Mouse (Mus musculus) heart, embryonic 11.5 days (tissue): ENCODE measurements around the gene 0610037L13Rik. TPM values are rescaled to one million over a fixed set of nuclear protein-coding genes. Genes with fewer than 3 reads are reported as not detected.

ENCODE experiments used
- ATAC-seq: fragments of 200-750 bp; cut with Nextera tagmentation; replicated peaks from 2 replicates; pipeline ENCODE4 v1.8.0; 2017; ENCODE audit warnings: moderate library complexity; ENCODE audit not compliant: insufficient number of reproducible peaks, low FRiP score, low TSS enrichment
- H3K27ac ChIP-seq: fragments of 300-500 bp; sonication (generic); 2 replicates; pipeline ENCODE4 v1.5.1; 2014; ENCODE audit warnings: mild to moderate bottlenecking, low read depth, low read length
- H3K27me3 ChIP-seq: fragments of 300-500 bp; sonication (generic); 2 replicates; pipeline ENCODE4 v1.6.1; 2014; ENCODE audit warnings: mild to moderate bottlenecking, low read length, mixed read lengths; ENCODE audit not compliant: control insufficient read depth, insufficient read depth
- H3K36me3 ChIP-seq: fragments of 300-500 bp; sonication (generic); 2 replicates; pipeline ENCODE4 v1.6.1; 2014; ENCODE audit warnings: mild to moderate bottlenecking, low read length, moderate library complexity, mixed read lengths; ENCODE audit not compliant: control insufficient read depth, insufficient read depth
- H3K4me1 ChIP-seq: fragments of 300-500 bp; sonication (generic); 2 replicates; pipeline ENCODE4 v1.6.1; 2014; ENCODE audit warnings: low read length; ENCODE audit not compliant: control insufficient read depth, insufficient read depth
- H3K4me2 ChIP-seq: fragments of 300-500 bp; sonication (generic); 2 replicates; pipeline ENCODE4 v1.6.1; 2014; ENCODE audit warnings: mild to moderate bottlenecking, moderate library complexity
- H3K4me3 ChIP-seq: fragments of 300-500 bp; sonication (generic); 2 replicates; pipeline ENCODE4 v1.5.1; 2014; ENCODE audit warnings: low read depth, low read length
- H3K9ac ChIP-seq: fragments of 300-500 bp; sonication (generic); 2 replicates; pipeline ENCODE4 v1.6.1; 2014; ENCODE audit warnings: mild to moderate bottlenecking, low read depth, low read length, moderate library complexity
- H3K9me3 ChIP-seq: fragments of 300-500 bp; sonication (generic); replicated peaks from 2 replicates; pipeline ENCODE4 v1.6.1; 2016; ENCODE audit warnings: low read length; ENCODE audit not compliant: control insufficient read depth
- WGBS: fragments of 180-500 bp; shearing (Covaris S2); extraction: QIAGEN DNeasy Blood & Tissue Kit; methylation state at CpG from one replicate; pipeline ENCODE4 v1.1.7; 2014; ENCODE audit not compliant: insufficient replicate concordance; 5-methylcytosine and 5-hydroxymethylcytosine counted together
- polyA plus RNA-seq: library from polyadenylated mRNA; unstranded; fragments of >200 nt; fragmentation: Nextera tagmentation; extraction: Ambion mirVana; gene quantifications from 2 replicates; pipeline ENCODE4 v1.2.1, GENCODE M21; 2014

0610037L13Rik gene
- polyA plus RNA-seq, 1 experiment from 2014 or later: 106 TPM

DNA sequence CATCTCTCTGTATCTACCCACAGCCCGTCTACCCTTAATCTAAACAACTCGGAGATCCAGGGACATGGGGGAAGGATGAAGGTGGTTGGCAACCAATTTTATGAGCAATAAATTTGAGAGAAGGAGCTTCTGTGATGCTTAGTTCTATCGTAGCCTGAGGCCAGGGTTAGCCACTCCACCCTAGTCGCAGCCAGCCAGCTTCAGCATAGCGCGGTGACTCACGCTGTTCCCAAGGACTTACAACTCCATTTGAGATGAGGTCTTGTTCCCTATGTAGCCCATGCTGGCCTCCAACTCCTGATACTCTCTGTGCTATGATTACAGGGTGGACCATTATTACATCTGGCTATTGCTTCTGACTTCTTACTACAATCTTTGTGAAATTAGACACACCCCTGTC lies 53.1 kb downstream of the 0610037L13Rik start:
- 90% methylated on average over 7 of the region's 7 CpGs for WGBS
- Histone ChIP-seq H3K9ac (no peak overlapping the region), H3K4me2 (no peak overlapping the region), H3K9me3 (no peaks in the 10 kb centered on the region), H3K4me1 (no peaks in the 10 kb centered on the region), H3K27ac (no peak overlapping the region), H3K36me3 (no peaks in the 10 kb centered on the region), H3K4me3 (no peak overlapping the region), H3K27me3 (no peaks in the 10 kb centered on the region)
- ATAC-seq: no peak

DNA sequence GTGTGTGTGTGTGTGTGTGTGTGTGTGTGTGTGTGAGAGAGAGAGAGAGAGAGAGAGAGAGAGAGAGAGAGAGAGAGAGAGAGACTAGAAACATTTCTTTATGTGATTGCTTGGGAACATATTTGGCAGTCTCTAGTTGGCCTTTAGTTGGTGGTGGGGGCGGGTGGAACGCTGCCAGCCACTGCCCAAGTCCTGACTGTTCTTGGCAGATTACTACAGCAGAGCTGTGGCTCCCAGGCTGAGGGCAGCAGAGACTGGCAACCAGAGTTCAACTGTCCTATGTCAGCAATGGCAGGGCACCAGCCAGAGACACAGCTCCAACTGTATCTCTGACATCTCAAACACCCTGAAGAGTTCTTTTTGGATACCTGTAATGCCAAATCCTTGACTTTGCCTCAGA lies 54.5 kb downstream of the 0610037L13Rik start:
- WGBS: 70% methylated on average over 2 of the region's 2 CpGs
- no peak for ATAC-seq

More for the DNA sequence above, 54.5 kb downstream of the 0610037L13Rik start:
- Histone ChIP-seq H3K27ac (no peak overlapping the region), H3K4me1 (no peaks in the 10 kb centered on the region), H3K4me2 (no peak overlapping the region), H3K4me3 (no peak overlapping the region), H3K9me3 (no peaks in the 10 kb centered on the region), H3K27me3 (no peaks in the 10 kb centered on the region), H3K9ac (no peak overlapping the region), H3K36me3 (no peaks in the 10 kb centered on the region)

Other genes with a start within 250 kb of the 0610037L13Rik start
- not detected in 2 replicates for gene Dmrtb1, start 205.6 kb upstream of the 0610037L13Rik start, polyA plus RNA-seq
- gene Lrp8, start 87.6 kb upstream of the 0610037L13Rik start, polyA plus RNA-seq: 1.1 and 1.8 TPM in 2 replicates
- gene Magoh, start 10.1 kb upstream of the 0610037L13Rik start, polyA plus RNA-seq: 112 and 123 TPM in 2 replicates
- gene Cpt2, start 33.8 kb downstream of the 0610037L13Rik start, polyA plus RNA-seq: 58.2 and 66.2 TPM in 2 replicates
- not detected in 2 replicates for gene Slc1a7, start 78.5 kb downstream of the 0610037L13Rik start, polyA plus RNA-seq
- gene Podn, start 206.6 kb downstream of the 0610037L13Rik start, polyA plus RNA-seq: 0.39 and 0.51 TPM in 2 replicates